Mouse (Mus musculus): ENCODE results near the gene Hormad2. TPM values are rescaled to one million over a fixed set of nuclear protein-coding genes. Genes with fewer than 3 reads are reported as not detected.

Gene Hormad2
- polyA plus RNA-seq, 1 experiment from 2014 or later, result 0.34 TPM

GRCm38 (mm10) chr11:4322943-4323342 lies 118.0 kb downstream of the Hormad2 start:
- H3K9ac ChIP-seq (ENCODE audit: low read length), result no peak overlapping the region
- no peaks in the 10 kb centered on the region for H3K9me3 ChIP-seq (ENCODE audit: control insufficient read depth, low read length)
- ATAC-seq (replicated peaks; ENCODE audit: low FRiP score, low TSS enrichment, low read depth) (no peak), DNase-seq (ENCODE audit: low spot score) (no peak)
- H3K4me2 ChIP-seq (ENCODE audit: low read length), result no peak overlapping the region
- H3K4me3 ChIP-seq (ENCODE audit: low read depth, low read length), result no peak overlapping the region
- H3K36me3 ChIP-seq (ENCODE audit: control insufficient read depth, insufficient read depth, low read length), result no peaks in the 10 kb centered on the region
- WGBS, result 46% methylated on average over 6 of the region's 6 CpGs
- no peaks in the 10 kb centered on the region for H3K27me3 ChIP-seq (replicated peaks; ENCODE audit: control insufficient read depth, insufficient read depth, low read length)
- H3K4me1 ChIP-seq (replicated peaks; ENCODE audit: control insufficient read depth, insufficient read depth, low read length), result no peaks in the 10 kb centered on the region; the same call in 1 of the 2 replicates
- H3K27ac ChIP-seq (ENCODE audit: low read depth), result no peak overlapping the region

- WGBS, result 55% methylated on average over 4 of the region's 4 CpGs
- no peak overlapping the region for H3K4me3 ChIP-seq (ENCODE audit: low read depth, low read length)
- H3K27ac ChIP-seq (ENCODE audit: low read depth), result no peak overlapping the region
- no peaks in the 10 kb centered on the region; the same call in 1 of the 2 replicates for H3K4me1 ChIP-seq (replicated peaks; ENCODE audit: control insufficient read depth, insufficient read depth, low read length)
- ATAC-seq (replicated peaks; ENCODE audit: low FRiP score, low TSS enrichment, low read depth) (no peak), DNase-seq (ENCODE audit: low spot score) (no peak)
- H3K4me2 ChIP-seq (ENCODE audit: low read length), result no peak overlapping the region
- H3K27me3 ChIP-seq (replicated peaks; ENCODE audit: control insufficient read depth, insufficient read depth, low read length), result no peaks in the 10 kb centered on the region
- no peaks in the 10 kb centered on the region for H3K9me3 ChIP-seq (ENCODE audit: control insufficient read depth, low read length)
- H3K9ac ChIP-seq (ENCODE audit: low read length), result no peak overlapping the region
- no peaks in the 10 kb centered on the region for H3K36me3 ChIP-seq (ENCODE audit: control insufficient read depth, insufficient read depth, low read length)
Measured at GRCm38 (mm10) chr11:4320876-4321275, 120.0 kb downstream of the Hormad2 start.

- ATAC-seq (replicated peaks; ENCODE audit: low FRiP score, low TSS enrichment, low read depth) (no peak), DNase-seq (ENCODE audit: low spot score) (no peak)
Measured at GRCm38 (mm10) chr11:4319212-4319955, 121.5 kb downstream of the Hormad2 start.

GRCm38 (mm10) chr11:4318011-4318410 lies 122.9 kb downstream of the Hormad2 start:
- Histone ChIP-seq H3K4me2 (ENCODE audit: low read length) (no peak overlapping the region), H3K27ac (ENCODE audit: low read depth) (no peak overlapping the region), H3K4me3 (ENCODE audit: low read depth, low read length) (no peak overlapping the region), H3K9ac (ENCODE audit: low read length) (no peak overlapping the region), H3K36me3 (ENCODE audit: control insufficient read depth, insufficient read depth, low read length) (no peaks in the 10 kb centered on the region), H3K27me3 (replicated peaks; ENCODE audit: control insufficient read depth, insufficient read depth, low read length) (no peaks in the 10 kb centered on the region), H3K4me1 (replicated peaks; ENCODE audit: control insufficient read depth, insufficient read depth, low read length) (no peaks in the 10 kb centered on the region; the same call in 1 of the 2 replicates), H3K9me3 (ENCODE audit: control insufficient read depth, low read length) (no peaks in the 10 kb centered on the region)
- no peak for ATAC-seq (replicated peaks; ENCODE audit: low FRiP score, low TSS enrichment, low read depth)
- no peak for DNase-seq (ENCODE audit: low spot score)
- 37% methylated on average over 3 of the region's 3 CpGs for WGBS

More at GRCm38 (mm10) chr11:4319212-4319955, 121.5 kb downstream of the Hormad2 start:
- Histone ChIP-seq H3K9me3 (ENCODE audit: control insufficient read depth, low read length) (no peaks in the 10 kb centered on the region), H3K27ac (ENCODE audit: low read depth) (no peak overlapping the region), H3K9ac (ENCODE audit: low read length) (no peak overlapping the region), H3K4me3 (ENCODE audit: low read depth, low read length) (no peak overlapping the region), H3K27me3 (replicated peaks; ENCODE audit: control insufficient read depth, insufficient read depth, low read length) (no peaks in the 10 kb centered on the region), H3K4me1 (replicated peaks; ENCODE audit: control insufficient read depth, insufficient read depth, low read length) (no peaks in the 10 kb centered on the region; the same call in 1 of the 2 replicates), H3K4me2 (ENCODE audit: low read length) (no peak overlapping the region), H3K36me3 (ENCODE audit: control insufficient read depth, insufficient read depth, low read length) (no peaks in the 10 kb centered on the region)
- WGBS, result 82% methylated on average over 14 of the region's 14 CpGs

GRCm38 (mm10) chr11:4317287-4317686 lies 123.6 kb downstream of the Hormad2 start:
- DNase-seq (ENCODE audit: low spot score), result no peak
- ATAC-seq (replicated peaks; ENCODE audit: low FRiP score, low TSS enrichment, low read depth), result no peak
- Histone ChIP-seq H3K4me2 (ENCODE audit: low read length) (no peak overlapping the region), H3K36me3 (ENCODE audit: control insufficient read depth, insufficient read depth, low read length) (no peaks in the 10 kb centered on the region), H3K27ac (ENCODE audit: low read depth) (no peak overlapping the region), H3K9me3 (ENCODE audit: control insufficient read depth, low read length) (no peaks in the 10 kb centered on the region), H3K4me3 (ENCODE audit: low read depth, low read length) (no peak overlapping the region), H3K4me1 (replicated peaks; ENCODE audit: control insufficient read depth, insufficient read depth, low read length) (no peaks in the 10 kb centered on the region), H3K27me3 (replicated peaks; ENCODE audit: control insufficient read depth, insufficient read depth, low read length) (no peaks in the 10 kb centered on the region), H3K9ac (ENCODE audit: low read length) (no peak overlapping the region)
- WGBS, result 49% methylated on average over 5 of the region's 5 CpGs

GRCm38 (mm10) chr11:4312180-4312579 lies 128.7 kb downstream of the Hormad2 start:
- H3K4me2 ChIP-seq (ENCODE audit: low read length), result no peak overlapping the region
- peaks cover 13% of the 10 kb centered on the region for H3K4me1 ChIP-seq (replicated peaks; ENCODE audit: control insufficient read depth, insufficient read depth, low read length)
- no peaks in the 10 kb centered on the region for H3K27me3 ChIP-seq (replicated peaks; ENCODE audit: control insufficient read depth, insufficient read depth, low read length)
- H3K4me3 ChIP-seq (ENCODE audit: low read depth, low read length), result no peak overlapping the region
- no peak for DNase-seq (ENCODE audit: low spot score)
- no peaks in the 10 kb centered on the region for H3K9me3 ChIP-seq (ENCODE audit: control insufficient read depth, low read length)
- ATAC-seq (replicated peaks; ENCODE audit: low FRiP score, low TSS enrichment, low read depth), result no peak
- H3K27ac ChIP-seq (ENCODE audit: low read depth), result no peak overlapping the region
- H3K36me3 ChIP-seq (ENCODE audit: control insufficient read depth, insufficient read depth, low read length), result no peaks in the 10 kb centered on the region
- H3K9ac ChIP-seq (ENCODE audit: low read length), result no peak overlapping the region
- 61% methylated on average over 4 of the region's 4 CpGs for WGBS

GRCm38 (mm10) chr11:4310324-4310723 lies 130.6 kb downstream of the Hormad2 start:
- H3K36me3 ChIP-seq (ENCODE audit: control insufficient read depth, insufficient read depth, low read length), result no peaks in the 10 kb centered on the region
- no peak overlapping the region for H3K9ac ChIP-seq (ENCODE audit: low read length)
- no peaks in the 10 kb centered on the region for H3K27me3 ChIP-seq (replicated peaks; ENCODE audit: control insufficient read depth, insufficient read depth, low read length)
- WGBS, result 81% methylated on average over 4 of the region's 4 CpGs
- no peak overlapping the region for H3K4me3 ChIP-seq (ENCODE audit: low read depth, low read length)
- DNase-seq (ENCODE audit: low spot score) (no peak), ATAC-seq (replicated peaks; ENCODE audit: low FRiP score, low TSS enrichment, low read depth) (no peak)
- H3K27ac ChIP-seq (ENCODE audit: low read depth), result no peak overlapping the region
- no peak overlapping the region for H3K4me2 ChIP-seq (ENCODE audit: low read length)
- no peaks in the 10 kb centered on the region for H3K9me3 ChIP-seq (ENCODE audit: control insufficient read depth, low read length)
- H3K4me1 ChIP-seq (replicated peaks; ENCODE audit: control insufficient read depth, insufficient read depth, low read length), result peaks cover 13% of the 10 kb centered on the region

GRCm38 (mm10) chr11:4309613-4310012 lies 131.3 kb downstream of the Hormad2 start:
- WGBS, result 77% methylated on average over 4 of the region's 4 CpGs
- no peak overlapping the region for H3K4me3 ChIP-seq (ENCODE audit: low read depth, low read length)
- DNase-seq (ENCODE audit: low spot score), result no peak
- no peak overlapping the region for H3K4me2 ChIP-seq (ENCODE audit: low read length)
- H3K9ac ChIP-seq (ENCODE audit: low read length), result no peak overlapping the region
- ATAC-seq (replicated peaks; ENCODE audit: low FRiP score, low TSS enrichment, low read depth), result no peak
- no peaks in the 10 kb centered on the region for H3K27me3 ChIP-seq (replicated peaks; ENCODE audit: control insufficient read depth, insufficient read depth, low read length)
- H3K9me3 ChIP-seq (ENCODE audit: control insufficient read depth, low read length), result no peaks in the 10 kb centered on the region
- H3K27ac ChIP-seq (ENCODE audit: low read depth), result no peak overlapping the region
- H3K36me3 ChIP-seq (ENCODE audit: control insufficient read depth, insufficient read depth, low read length), result no peaks in the 10 kb centered on the region
- H3K4me1 ChIP-seq (replicated peaks; ENCODE audit: control insufficient read depth, insufficient read depth, low read length), result peaks cover 13% of the 10 kb centered on the region
